Mouse (Mus musculus) liver, embryonic 15.5 days (tissue): Measurements from ENCODE around the gene Gm10772. TPM values are rescaled to one million over a fixed set of nuclear protein-coding genes. Genes with fewer than 3 reads are reported as not detected.
"Not testable (repeated sequence)": the region's sequence is repeated elsewhere in the genome, so short reads cannot be mapped to it uniquely, and the experiment has no call there.

ENCODE experiments used
- ATAC-seq: fragments of 200-750 bp; cut with Nextera tagmentation; 2 replicates; pipeline ENCODE4 v1.8.0; 2017; ENCODE audit warnings: moderate number of reproducible peaks, mild to moderate bottlenecking, moderate library complexity; ENCODE audit not compliant: insufficient read depth
- H3K27ac ChIP-seq: fragments of 300-500 bp; sonication (generic); replicated peaks from 2 replicates; pipeline ENCODE4 v1.5.1; 2015; ENCODE audit warnings: mild to moderate bottlenecking, inconsistent platforms
- H3K27me3 ChIP-seq: fragments of 300-500 bp; sonication (generic); 2 replicates; pipeline ENCODE4 v1.6.1; 2015; ENCODE audit warnings: mild to moderate bottlenecking, inconsistent platforms
- H3K36me3 ChIP-seq: fragments of 300-500 bp; sonication (generic); replicated peaks from 2 replicates; pipeline ENCODE4 v1.6.1; 2015; ENCODE audit warnings: moderate library complexity, mild to moderate bottlenecking, inconsistent platforms
- H3K4me1 ChIP-seq: fragments of 300-500 bp; sonication (generic); replicated peaks from 2 replicates; pipeline ENCODE4 v1.6.1; 2015; ENCODE audit warnings: inconsistent platforms
- H3K4me2 ChIP-seq: fragments of 300-500 bp; sonication (generic); 2 replicates; pipeline ENCODE4 v1.6.1; 2015; ENCODE audit warnings: moderate library complexity, mild to moderate bottlenecking, inconsistent platforms
- H3K4me3 ChIP-seq: fragments of 300-500 bp; sonication (generic); replicated peaks from 2 replicates; pipeline ENCODE4 v1.5.1; 2015; ENCODE audit warnings: mild to moderate bottlenecking, inconsistent platforms
- H3K9ac ChIP-seq: fragments of 300-500 bp; sonication (generic); 2 replicates; pipeline ENCODE4 v1.6.1; 2015; ENCODE audit warnings: moderate library complexity, mild to moderate bottlenecking, inconsistent platforms
- H3K9me3 ChIP-seq: fragments of 300-500 bp; sonication (generic); replicated peaks from 2 replicates; pipeline ENCODE4 v1.6.1; 2016; ENCODE audit warnings: inconsistent platforms
- WGBS: fragments of 180-500 bp; shearing (Covaris S2); methylation state at CpG from one replicate; pipeline ENCODE4 v1.1.7; 2015; ENCODE audit warnings: mixed read lengths; ENCODE audit not compliant: insufficient replicate concordance; 5-methylcytosine and 5-hydroxymethylcytosine counted together
- polyA plus RNA-seq: library from polyadenylated mRNA; unstranded; fragments of >200 nt; fragmentation: Nextera tagmentation; extraction: Ambion mirVana; gene quantifications from 2 replicates; pipeline ENCODE4 v1.2.1, GENCODE M21; 2015

The Gm10772 gene
- not detected in 2 replicates for polyA plus RNA-seq

- H3K27me3 ChIP-seq, result not testable (repeated sequence)
These were observed at the start of gene Gm10772 for GRCm38 (mm10) chr13:66227473-66227872. Gene Gm10772, minus strand, starts transcription at chr13:66227573.

GRCm38 (mm10) chr13:66263914-66264313 lies 36.5 kb upstream of the Gm10772 start:
- not testable (repeated sequence) for H3K9me3 ChIP-seq, H3K27me3 ChIP-seq, ATAC-seq, H3K4me2 ChIP-seq, H3K4me1 ChIP-seq, H3K4me3 ChIP-seq, H3K9ac ChIP-seq, H3K27ac ChIP-seq, H3K36me3 ChIP-seq
- no CpG with 5 or more reads among the region's 1 CpGs for WGBS

More at GRCm38 (mm10) chr13:66227473-66227872, at the start of gene Gm10772:
- WGBS, result 70% methylated on average over 2 of the region's 3 CpGs
- not testable (repeated sequence) for ATAC-seq, H3K4me3 ChIP-seq, H3K9me3 ChIP-seq, H3K4me2 ChIP-seq, H3K36me3 ChIP-seq, H3K27ac ChIP-seq, H3K4me1 ChIP-seq, H3K9ac ChIP-seq

DNA sequence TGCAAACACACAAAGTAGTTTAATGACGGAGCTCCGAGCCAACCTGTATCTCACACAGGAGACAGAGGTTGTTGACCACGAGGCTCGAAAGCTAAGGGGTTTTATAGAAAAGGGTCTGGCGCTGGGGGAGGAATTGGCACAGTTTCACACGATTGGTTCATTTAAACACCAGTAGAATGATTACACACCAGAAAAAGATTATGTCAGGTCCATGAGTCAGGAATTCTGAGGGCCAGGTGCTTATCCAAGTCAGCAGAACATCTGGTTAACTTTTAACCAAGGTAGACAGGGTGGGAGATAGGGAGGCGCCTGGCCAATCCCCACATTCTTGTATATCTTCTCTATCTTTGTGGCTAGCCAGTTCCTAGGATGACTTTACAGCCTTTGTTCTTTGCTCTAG lies 35.8 kb upstream of the Gm10772 start:
- H3K9ac ChIP-seq, H3K9me3 ChIP-seq, H3K4me1 ChIP-seq, H3K4me2 ChIP-seq, H3K4me3 ChIP-seq, H3K27me3 ChIP-seq, H3K27ac ChIP-seq, H3K36me3 ChIP-seq, ATAC-seq: not testable (repeated sequence)
- no CpG with 5 or more reads among the region's 7 CpGs for WGBS

DNA sequence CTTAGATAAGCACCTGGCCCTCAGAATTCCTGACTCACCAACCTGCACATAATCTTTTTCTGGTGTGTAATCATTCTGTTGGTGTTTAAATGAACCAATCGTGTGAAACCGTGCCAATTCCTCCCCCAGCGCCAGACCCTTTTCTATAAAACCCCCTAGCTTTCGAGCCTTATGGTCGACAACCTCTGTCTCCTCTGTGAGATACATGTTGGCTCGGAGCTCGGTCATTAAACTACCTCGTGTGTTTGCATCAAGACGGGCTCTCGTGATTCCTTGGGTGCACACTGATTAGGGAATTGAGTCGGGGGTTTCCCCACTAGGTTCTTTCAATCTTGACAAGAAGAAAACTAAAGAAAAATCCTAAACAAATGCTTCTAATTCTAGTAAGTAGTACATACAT lies 13.0 kb downstream of the Gm10772 start:
- Histone ChIP-seq H3K36me3 (no peaks in the 10 kb centered on the region), H3K9me3 (no peaks in the 10 kb centered on the region), H3K9ac (no peak overlapping the region), H3K4me2 (no peak overlapping the region), H3K4me1 (no peaks in the 10 kb centered on the region), H3K27ac (no peak overlapping the region), H3K4me3 (no peak overlapping the region), H3K27me3 (no peaks in the 10 kb centered on the region)
- ATAC-seq, result no peak
- no CpG with 5 or more reads among the region's 11 CpGs for WGBS

GRCm38 (mm10) chr13:66213811-66214210 lies 13.6 kb downstream of the Gm10772 start:
- not testable (repeated sequence) for H3K4me2 ChIP-seq, H3K9ac ChIP-seq, H3K4me3 ChIP-seq, H3K36me3 ChIP-seq, H3K9me3 ChIP-seq, H3K27ac ChIP-seq, H3K27me3 ChIP-seq, ATAC-seq, H3K4me1 ChIP-seq
- WGBS, result no CpG with 5 or more reads among the region's 1 CpGs

DNA sequence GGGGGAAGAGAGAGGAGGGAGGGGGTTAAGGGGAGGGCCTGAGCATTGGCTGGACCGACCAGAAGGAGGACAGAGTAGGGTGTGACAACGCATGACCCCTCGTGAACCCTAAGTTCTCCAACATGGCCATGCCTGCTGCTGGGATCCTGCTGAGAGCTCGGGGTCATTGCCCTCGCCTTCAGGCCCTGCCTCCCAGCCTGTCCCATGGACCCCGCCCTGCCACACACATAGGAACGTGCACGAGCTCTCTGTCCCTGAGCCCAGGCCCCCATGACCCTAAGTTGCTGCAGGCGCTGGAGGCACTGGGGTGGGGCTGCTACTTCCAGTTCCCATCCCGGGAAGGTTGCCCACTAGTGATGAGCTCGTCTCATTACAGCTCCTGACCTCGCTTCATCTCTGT lies 48.2 kb downstream of the Gm10772 start:
- not testable (repeated sequence) for H3K9me3 ChIP-seq, ATAC-seq, H3K4me3 ChIP-seq, H3K4me2 ChIP-seq, H3K27me3 ChIP-seq, H3K9ac ChIP-seq, H3K27ac ChIP-seq, H3K36me3 ChIP-seq, H3K4me1 ChIP-seq
- WGBS, result 67% methylated on average over 7 of the region's 12 CpGs

Other genes starting within 250 kb of the Gm10772 start
- gene Gm10324, start 108.0 kb downstream of the Gm10772 start, polyA plus RNA-seq, result not detected in 2 replicates
- not detected in 2 replicates for gene 2410141K09Rik, start 213.5 kb upstream of the Gm10772 start, polyA plus RNA-seq